Mouse (Mus musculus) forebrain, embryonic 12.5 days (tissue): Measurements from ENCODE around the gene Rdx. TPM values are rescaled to one million over a fixed set of nuclear protein-coding genes. Genes with fewer than 3 reads are reported as not detected.
"Not testable (repeated sequence)": the region's sequence is repeated elsewhere in the genome, so short reads cannot be mapped to it uniquely, and the experiment has no call there.

Experiments used
- ATAC-seq: fragments of 200-750 bp; cut with Nextera tagmentation; 2 replicates; pipeline ENCODE4 v1.8.0; 2017; ENCODE audit warnings: moderate TSS enrichment; ENCODE audit not compliant: low FRiP score
- H3K27ac ChIP-seq: fragments of 300-500 bp; sonication (generic); 2 replicates; pipeline ENCODE4 v1.5.1; 2016; ENCODE audit warnings: mild to moderate bottlenecking
- H3K27me3 ChIP-seq: fragments of 300-500 bp; sonication (generic); 2 replicates; pipeline ENCODE4 v1.6.1; 2016; ENCODE audit warnings: mild to moderate bottlenecking
- H3K36me3 ChIP-seq: fragments of 300-500 bp; sonication (generic); replicated peaks from 2 replicates; pipeline ENCODE4 v1.6.1; 2016; ENCODE audit warnings: mild to moderate bottlenecking
- H3K4me1 ChIP-seq: fragments of 300-500 bp; sonication (generic); 2 replicates; pipeline ENCODE4 v1.6.1; 2016
- H3K4me2 ChIP-seq: fragments of 300-500 bp; sonication (generic); 2 replicates; pipeline ENCODE4 v1.6.1; 2016; ENCODE audit warnings: mild to moderate bottlenecking, moderate library complexity
- H3K4me3 ChIP-seq: fragments of 300-500 bp; sonication (generic); replicated peaks from 2 replicates; pipeline ENCODE4 v1.5.1; 2016; ENCODE audit warnings: mild to moderate bottlenecking
- H3K9ac ChIP-seq: fragments of 300-500 bp; sonication (generic); 2 replicates; pipeline ENCODE4 v1.6.1; 2016; ENCODE audit warnings: mild to moderate bottlenecking
- H3K9me3 ChIP-seq: fragments of 300-500 bp; sonication (generic); 2 replicates; pipeline ENCODE4 v1.6.1; 2016
- WGBS: fragments of 180-500 bp; shearing (Covaris S2); methylation state at CpG from one replicate; pipeline ENCODE4 v1.1.7; 2016; 5-methylcytosine and 5-hydroxymethylcytosine counted together
- polyA plus RNA-seq: library from polyadenylated mRNA; unstranded; fragments of >200 nt; fragmentation: Nextera tagmentation; extraction: Ambion mirVana; gene quantifications from 2 replicates; pipeline ENCODE4 v1.2.1, GENCODE M21; 2016

Gene Rdx
- polyA plus RNA-seq, 1 experiment from 2014 or later = 160 TPM

DNA sequence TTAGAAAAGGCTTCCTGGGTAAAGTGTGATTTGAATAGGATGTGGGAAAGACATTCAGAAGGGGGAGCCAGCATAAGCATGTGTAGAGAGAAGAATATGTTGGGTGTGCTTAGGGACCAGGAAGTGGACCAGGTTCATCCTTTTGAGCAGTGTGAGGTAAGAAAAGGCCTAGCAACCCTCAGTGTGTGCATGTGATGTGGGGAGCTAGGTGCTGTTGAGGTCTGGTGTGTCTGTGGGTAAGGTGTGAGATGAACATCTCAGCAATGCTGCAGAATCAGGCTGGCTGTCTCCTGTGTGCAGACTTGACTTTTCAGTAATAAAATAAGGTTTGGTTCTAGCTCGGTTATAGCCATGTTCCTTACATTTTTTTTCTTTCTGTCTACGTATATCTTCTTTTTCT lies 23.1 kb downstream of the Rdx start:
- no peak overlapping the region for H3K4me2 ChIP-seq
- H3K27ac ChIP-seq = no peak overlapping the region
- H3K27me3 ChIP-seq = no peaks in the 10 kb centered on the region
- ATAC-seq = no peak
- no peak overlapping the region for H3K9ac ChIP-seq
- 91% methylated on average over 2 of the region's 2 CpGs for WGBS
- no peak overlapping the region for H3K4me3 ChIP-seq
- H3K36me3 ChIP-seq = peaks cover 73% of the 10 kb centered on the region
- H3K4me1 ChIP-seq = no peaks in the 10 kb centered on the region
- no peaks in the 10 kb centered on the region for H3K9me3 ChIP-seq

DNA sequence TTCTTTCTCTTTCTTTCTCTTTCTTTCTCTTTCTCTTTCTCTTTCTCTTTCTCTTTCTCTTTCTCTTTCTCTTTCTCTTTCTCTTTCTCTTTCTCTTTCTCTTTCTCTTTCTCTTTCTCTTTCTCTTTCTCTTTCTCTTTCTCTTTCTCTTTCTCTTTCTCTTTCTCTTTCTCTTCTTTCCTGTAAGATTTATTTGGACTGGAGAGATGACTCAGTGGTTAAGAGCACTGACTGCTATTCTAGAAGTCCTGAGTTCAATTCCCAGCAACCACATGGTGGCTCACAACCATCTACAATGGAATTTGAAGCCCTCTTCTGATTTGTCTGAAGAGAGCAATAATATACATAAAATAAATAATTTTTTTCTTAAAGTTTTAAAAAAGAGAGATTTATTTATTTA lies 24.4 kb downstream of the Rdx start:
- H3K9me3 ChIP-seq, H3K27me3 ChIP-seq, H3K9ac ChIP-seq, ATAC-seq, H3K4me3 ChIP-seq, H3K4me2 ChIP-seq, H3K4me1 ChIP-seq, H3K27ac ChIP-seq: not testable (repeated sequence)
- H3K36me3 ChIP-seq = peaks cover 68% of the 10 kb centered on the region

DNA sequence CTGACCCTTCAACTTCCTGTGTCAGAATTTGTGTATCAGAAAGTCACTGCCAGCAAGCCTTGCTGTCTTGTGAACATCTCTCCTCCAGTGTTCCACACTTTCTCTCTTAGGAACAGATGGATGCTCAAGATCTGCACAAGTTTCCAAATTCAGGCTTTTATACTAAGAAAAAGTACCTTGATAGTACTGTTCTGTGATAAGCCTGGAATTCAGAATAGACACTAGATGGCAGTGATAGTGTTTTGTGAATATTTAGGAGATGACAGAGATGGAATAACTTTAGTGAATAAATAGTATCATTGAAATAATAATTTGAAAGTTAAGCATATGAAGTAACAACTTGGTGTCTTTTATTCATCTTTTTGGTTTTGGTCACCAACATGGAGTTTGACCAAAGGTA lies 25.2 kb downstream of the Rdx start:
- Histone ChIP-seq H3K9ac (no peak overlapping the region), H3K36me3 (peaks cover 67% of the 10 kb centered on the region), H3K27ac (no peak overlapping the region), H3K9me3 (no peaks in the 10 kb centered on the region), H3K4me3 (no peak overlapping the region), H3K4me1 (no peaks in the 10 kb centered on the region), H3K4me2 (no peak overlapping the region), H3K27me3 (no peaks in the 10 kb centered on the region)
- ATAC-seq = no peak

DNA sequence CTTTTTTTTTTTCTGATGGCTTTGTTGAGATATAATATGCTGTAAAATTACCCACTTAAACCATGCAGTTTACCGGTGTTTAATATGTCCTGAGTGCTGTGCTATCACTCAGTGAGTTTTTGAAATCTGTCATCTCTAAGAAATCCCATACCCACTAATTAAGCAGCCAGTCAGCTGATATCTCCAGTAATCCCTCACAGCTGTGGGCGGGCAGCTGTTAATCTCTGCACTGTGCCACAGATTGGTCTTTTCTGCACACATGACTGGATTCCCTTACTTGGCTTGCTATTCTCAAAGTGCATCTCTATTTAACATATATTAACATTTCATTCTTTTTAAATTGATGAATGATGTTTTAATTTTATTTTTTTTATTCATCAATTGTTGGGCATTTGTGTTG lies 29.1 kb downstream of the Rdx start:
- H3K9me3 ChIP-seq = no peaks in the 10 kb centered on the region
- WGBS = 86% methylated on average over 2 of the region's 2 CpGs
- no peak overlapping the region for H3K4me3 ChIP-seq
- H3K27ac ChIP-seq = no peak overlapping the region
- H3K36me3 ChIP-seq = peaks cover 57% of the 10 kb centered on the region
- H3K4me1 ChIP-seq = no peaks in the 10 kb centered on the region
- ATAC-seq = no peak
- no peaks in the 10 kb centered on the region for H3K27me3 ChIP-seq
- H3K9ac ChIP-seq = no peak overlapping the region
- H3K4me2 ChIP-seq = no peak overlapping the region

DNA sequence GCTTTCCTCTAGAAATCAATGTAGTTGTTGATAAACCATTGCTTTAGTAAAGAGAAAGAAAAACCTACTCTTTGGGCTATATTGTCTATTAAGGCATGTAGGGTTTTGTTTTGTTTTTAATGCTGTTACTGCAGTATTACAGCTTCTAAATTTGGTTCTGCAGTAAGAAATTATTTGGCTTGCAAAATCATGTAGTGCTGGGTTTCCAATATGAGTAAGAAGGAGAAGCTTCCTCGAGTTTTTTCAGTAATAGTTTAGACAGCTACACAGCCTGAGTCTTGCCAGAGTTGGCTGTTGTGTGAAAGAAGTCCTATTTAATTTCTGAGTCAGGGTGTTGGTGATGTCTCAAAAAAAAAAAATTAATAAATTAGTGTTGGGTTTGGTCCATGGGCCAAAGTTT lies 30.7 kb downstream of the Rdx start:
- no peak overlapping the region for H3K4me2 ChIP-seq
- H3K4me3 ChIP-seq = no peak overlapping the region
- no peaks in the 10 kb centered on the region for H3K9me3 ChIP-seq
- H3K27me3 ChIP-seq = no peaks in the 10 kb centered on the region
- no peak overlapping the region for H3K9ac ChIP-seq
- 88% methylated on average over 1 of the region's 1 CpGs for WGBS
- no peaks in the 10 kb centered on the region for H3K4me1 ChIP-seq
- peaks cover 53% of the 10 kb centered on the region for H3K36me3 ChIP-seq
- H3K27ac ChIP-seq = no peak overlapping the region
- ATAC-seq = no peak

DNA sequence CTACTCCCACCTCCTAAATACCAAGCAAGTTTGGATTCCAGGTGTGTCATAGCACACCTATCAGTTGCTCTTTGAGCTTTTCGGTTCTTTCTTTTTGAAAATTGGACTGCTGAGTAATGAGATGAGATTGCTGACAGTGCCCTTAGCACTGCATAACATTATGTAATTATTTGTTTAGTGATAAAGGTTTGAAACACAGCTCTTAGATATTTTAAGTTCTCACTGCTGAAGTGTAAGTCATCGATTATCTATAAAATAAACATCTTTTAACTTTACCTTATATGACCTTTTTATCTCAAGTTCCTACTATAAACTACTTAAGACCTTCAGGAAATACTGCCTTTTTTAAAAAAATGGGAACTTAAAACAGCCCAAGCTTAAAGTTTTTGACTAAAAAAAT lies 35.0 kb downstream of the Rdx start:
- Histone ChIP-seq H3K9ac (no peak overlapping the region), H3K36me3 (peaks cover 56% of the 10 kb centered on the region), H3K27ac (no peak overlapping the region), H3K4me1 (no peaks in the 10 kb centered on the region), H3K9me3 (no peaks in the 10 kb centered on the region), H3K4me2 (no peak overlapping the region), H3K4me3 (no peak overlapping the region), H3K27me3 (no peaks in the 10 kb centered on the region)
- no peak for ATAC-seq
- WGBS = 96% methylated on average over 2 of the region's 2 CpGs

DNA sequence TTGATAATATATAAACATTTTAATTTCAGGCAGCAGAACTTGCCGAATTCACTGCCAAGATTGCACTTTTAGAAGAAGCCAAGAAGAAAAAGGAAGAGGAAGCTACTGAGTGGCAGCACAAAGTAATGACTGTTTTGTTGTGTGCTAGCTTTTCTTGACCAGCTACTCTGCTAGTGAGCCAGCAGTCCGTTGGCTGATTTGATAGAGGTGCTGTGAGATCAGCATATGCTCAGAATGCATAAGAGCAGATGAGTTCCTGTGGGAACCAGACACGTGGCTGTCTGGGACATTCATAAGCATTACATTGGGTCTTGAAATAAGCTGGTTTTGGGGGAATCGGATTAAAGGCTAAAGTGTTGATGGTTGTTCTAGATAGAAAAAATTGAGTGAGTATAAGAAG lies 35.4 kb downstream of the Rdx start:
- no peaks in the 10 kb centered on the region for H3K9me3 ChIP-seq
- no peaks in the 10 kb centered on the region for H3K27me3 ChIP-seq
- H3K4me1 ChIP-seq = no peaks in the 10 kb centered on the region
- H3K4me3 ChIP-seq = no peak overlapping the region
- H3K4me2 ChIP-seq = no peak overlapping the region
- H3K27ac ChIP-seq = no peak overlapping the region
- 94% methylated on average over 4 of the region's 4 CpGs for WGBS
- ATAC-seq = no peak
- H3K36me3 ChIP-seq = peaks cover 57% of the 10 kb centered on the region
- H3K9ac ChIP-seq = no peak overlapping the region

DNA sequence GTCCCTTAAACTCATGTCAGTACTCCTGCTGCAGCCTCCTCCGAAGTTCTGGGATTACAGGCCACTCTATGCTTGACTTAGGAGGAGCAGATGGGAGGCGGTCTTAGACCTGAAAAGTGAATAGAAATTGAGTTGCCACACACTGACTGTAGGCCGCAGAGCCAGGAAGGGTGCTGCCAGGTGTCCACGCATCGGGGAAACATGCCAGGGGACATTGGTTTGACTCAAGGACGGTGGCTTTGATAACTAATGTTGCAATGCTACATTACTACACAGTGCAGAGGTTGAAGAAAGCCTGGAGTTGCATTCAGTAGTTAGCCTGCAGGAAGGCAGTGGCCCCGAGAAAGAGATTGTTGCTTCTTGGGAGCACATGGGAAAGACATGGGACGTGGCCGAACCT lies 44.8 kb downstream of the Rdx start:
- Histone ChIP-seq H3K4me1 (no peaks in the 10 kb centered on the region), H3K36me3 (peaks cover 24% of the 10 kb centered on the region), H3K27me3 (no peaks in the 10 kb centered on the region), H3K4me3 (no peak overlapping the region), H3K4me2 (no peak overlapping the region), H3K9ac (no peak overlapping the region), H3K27ac (no peak overlapping the region), H3K9me3 (no peaks in the 10 kb centered on the region)
- WGBS = 90% methylated on average over 9 of the region's 9 CpGs
- no peak for ATAC-seq

DNA sequence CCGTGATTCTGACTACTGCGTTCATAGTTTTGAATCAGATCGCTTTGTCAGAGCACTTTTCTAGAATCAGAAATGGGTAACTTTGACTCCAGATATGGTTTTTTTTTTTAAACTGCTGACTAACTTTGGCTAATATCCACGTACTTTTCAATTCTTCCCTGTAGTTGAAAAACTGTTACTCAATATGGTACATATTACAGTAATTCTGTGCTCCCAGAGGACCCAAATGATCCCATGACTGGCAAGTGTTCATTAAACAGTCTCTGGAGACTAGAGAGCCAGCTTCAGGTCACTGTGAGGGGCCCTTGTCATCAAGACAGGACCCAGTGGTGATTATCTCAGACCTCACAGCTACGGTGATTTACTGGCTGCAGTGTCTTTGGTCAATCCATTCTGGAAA lies 45.3 kb downstream of the Rdx start:
- Histone ChIP-seq H3K9me3 (no peaks in the 10 kb centered on the region), H3K27ac (no peak overlapping the region)
- 93% methylated on average over 5 of the region's 5 CpGs for WGBS

DNA sequence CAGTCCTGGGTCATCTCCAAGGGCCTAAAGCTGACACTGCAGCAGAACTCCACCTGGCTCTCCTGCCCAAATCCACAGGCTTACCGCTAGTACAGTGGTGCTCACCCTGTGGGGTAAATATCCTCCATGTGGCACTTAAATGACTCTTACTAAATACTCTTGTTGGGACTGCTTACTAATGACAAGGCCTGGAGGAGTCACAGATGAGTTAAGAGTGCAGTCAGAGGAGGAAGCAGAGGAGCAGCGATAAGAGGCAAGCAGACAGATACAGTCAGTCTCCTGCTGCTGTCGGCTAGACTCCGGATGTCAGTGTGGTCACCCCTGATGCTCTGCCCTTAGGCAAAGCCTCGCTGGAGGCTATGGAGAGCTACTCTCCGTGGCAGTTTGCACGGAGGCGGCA lies 46.1 kb downstream of the Rdx start:
- no peak for ATAC-seq
- Histone ChIP-seq H3K27ac (no peak overlapping the region), H3K27me3 (no peaks in the 10 kb centered on the region), H3K36me3 (peaks cover 10% of the 10 kb centered on the region), H3K4me3 (no peak overlapping the region), H3K4me2 (no peak overlapping the region), H3K4me1 (no peaks in the 10 kb centered on the region), H3K9ac (no peak overlapping the region), H3K9me3 (no peaks in the 10 kb centered on the region)
- 83% methylated on average over 8 of the region's 8 CpGs for WGBS

More for the DNA sequence above, 45.3 kb downstream of the Rdx start:
- no peaks in the 10 kb centered on the region for H3K27me3 ChIP-seq
- no peak overlapping the region for H3K4me2 ChIP-seq
- no peak overlapping the region for H3K9ac ChIP-seq
- no peak overlapping the region for H3K4me3 ChIP-seq
- no peaks in the 10 kb centered on the region for H3K4me1 ChIP-seq
- no peak for ATAC-seq
- peaks cover 18% of the 10 kb centered on the region for H3K36me3 ChIP-seq

DNA sequence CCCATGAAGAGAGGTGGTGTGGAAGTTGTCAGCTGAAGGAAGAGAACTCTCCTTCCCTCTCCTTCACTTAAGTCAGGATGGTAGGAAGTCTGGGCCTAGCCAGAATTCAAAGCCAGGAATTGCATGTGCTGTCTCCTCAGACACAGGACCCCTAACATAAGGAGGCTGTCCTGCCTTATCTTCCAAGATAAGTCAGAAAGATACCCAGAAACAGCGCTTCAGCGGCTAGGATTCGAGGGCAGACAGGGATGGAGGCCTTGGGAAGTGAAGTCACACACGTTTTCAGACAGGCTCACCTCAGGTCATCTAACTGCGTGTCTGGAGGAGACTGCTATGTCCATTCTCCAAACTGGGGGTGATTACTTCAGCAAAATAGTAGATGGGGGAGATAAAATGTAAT lies 47.0 kb downstream of the Rdx start:
- Histone ChIP-seq H3K4me1 (peaks cover 3% of the 10 kb centered on the region; the same call in 1 of the 2 replicates), H3K27me3 (no peaks in the 10 kb centered on the region), H3K27ac (no peak overlapping the region), H3K9ac (no peak overlapping the region), H3K9me3 (no peaks in the 10 kb centered on the region), H3K36me3 (peaks cover 4% of the 10 kb centered on the region; the same call in 1 of the 2 replicates), H3K4me3 (no peak overlapping the region), H3K4me2 (no peak overlapping the region)
- no peak for ATAC-seq
- 90% methylated on average over 5 of the region's 5 CpGs for WGBS

DNA sequence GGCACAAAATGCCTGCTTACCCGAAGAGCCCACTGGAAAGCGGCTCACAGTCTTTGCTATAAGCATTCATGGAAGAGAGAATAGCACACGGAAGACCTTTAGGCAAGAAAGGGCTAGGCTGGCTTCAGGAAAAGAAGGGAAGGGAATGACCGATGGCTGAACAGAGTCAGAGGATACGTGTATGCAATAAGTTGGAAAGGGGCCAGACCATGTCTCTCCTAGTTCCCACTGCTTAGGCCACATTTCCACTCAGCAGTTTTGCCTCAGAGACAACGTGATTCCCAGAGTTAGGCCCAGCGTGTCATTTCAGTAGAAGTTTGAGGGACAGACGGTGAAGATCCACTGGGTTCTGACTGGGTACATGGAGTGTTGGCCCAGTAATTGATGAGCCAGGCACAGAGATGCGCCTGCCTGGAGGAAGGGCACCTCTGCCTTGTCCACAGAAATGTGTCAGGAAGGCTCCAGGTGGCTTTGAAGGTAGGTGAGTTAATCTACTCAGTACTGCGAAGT lies 47.6 kb downstream of the Rdx start:
- no peak for ATAC-seq

DNA sequence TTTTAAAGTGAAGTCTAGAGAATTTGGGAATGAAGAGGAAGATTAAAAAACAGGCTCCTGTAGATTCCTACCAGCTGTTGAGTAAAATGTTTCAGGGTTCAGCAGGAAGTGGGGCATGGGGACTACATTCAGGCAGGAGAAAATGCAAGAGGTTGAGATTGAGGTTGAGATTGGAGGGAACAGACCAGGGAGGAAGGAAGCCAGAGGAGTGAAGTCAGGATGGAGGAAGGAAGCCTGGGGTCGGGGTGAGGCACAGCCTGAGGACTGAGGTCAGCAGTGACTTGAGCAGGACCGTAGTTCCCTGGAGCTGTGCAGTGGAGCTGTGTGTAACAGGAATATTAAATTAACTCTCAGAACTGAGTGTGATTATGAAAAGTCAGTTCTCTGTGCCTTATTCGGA lies 48.7 kb downstream of the Rdx start:
- Histone ChIP-seq H3K9me3 (no peaks in the 10 kb centered on the region), H3K4me1 (peaks cover 3% of the 10 kb centered on the region; the same call in 1 of the 2 replicates), H3K4me2 (no peak overlapping the region), H3K9ac (no peak overlapping the region), H3K36me3 (no peaks in the 10 kb centered on the region; the same call in 1 of the 2 replicates), H3K27ac (no peak overlapping the region), H3K27me3 (no peaks in the 10 kb centered on the region), H3K4me3 (no peak overlapping the region)
- 87% methylated on average over 3 of the region's 3 CpGs for WGBS
- ATAC-seq = no peak

More for the DNA sequence above, 47.6 kb downstream of the Rdx start:
- Histone ChIP-seq H3K4me1 (peaks cover 3% of the 10 kb centered on the region; the same call in 1 of the 2 replicates), H3K27me3 (no peaks in the 10 kb centered on the region), H3K4me3 (no peak overlapping the region), H3K9me3 (no peaks in the 10 kb centered on the region), H3K9ac (no peak overlapping the region), H3K27ac (no peak overlapping the region), H3K36me3 (peaks cover 2% of the 10 kb centered on the region; the same call in 1 of the 2 replicates), H3K4me2 (no peak overlapping the region)
- 92% methylated on average over 10 of the region's 10 CpGs for WGBS
